Mouse (Mus musculus): ENCODE measurements around the gene Nupr1. TPM values are rescaled to one million over a fixed set of nuclear protein-coding genes. Genes with fewer than 3 reads are reported as not detected.

Gene Nupr1
- total RNA-seq, 2 experiments from 2014 or later = 15.8 TPM; not detected in 1

GRCm38 (mm10) chr7:126607064-126607463, 23.6 kb downstream of the Nupr1 start:
- ATAC-seq (replicated peaks; ENCODE audit: low FRiP score, poor library complexity, severe bottlenecking) = no peak

DNA sequence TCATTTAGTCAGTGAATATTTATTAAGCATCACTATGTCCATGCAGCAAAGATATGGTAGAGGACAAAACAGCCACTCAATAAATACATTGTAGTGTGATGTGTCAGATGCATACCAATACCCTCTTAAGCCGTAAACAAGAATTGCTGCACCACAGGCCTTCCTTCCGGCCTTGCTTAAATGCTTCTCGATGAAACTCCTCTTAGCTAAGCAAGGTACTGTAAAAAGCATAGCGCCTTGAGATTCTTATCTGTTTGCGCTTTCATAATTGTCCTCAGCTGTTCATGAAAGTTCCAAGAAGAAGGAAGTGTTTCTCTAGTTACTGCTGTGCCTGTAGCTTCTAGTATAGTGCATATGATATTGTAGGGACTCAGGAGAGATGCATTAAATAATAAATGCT, 24.1 kb downstream of the Nupr1 start:
- no peak for ATAC-seq (replicated peaks; ENCODE audit: low FRiP score, poor library complexity, severe bottlenecking)

DNA sequence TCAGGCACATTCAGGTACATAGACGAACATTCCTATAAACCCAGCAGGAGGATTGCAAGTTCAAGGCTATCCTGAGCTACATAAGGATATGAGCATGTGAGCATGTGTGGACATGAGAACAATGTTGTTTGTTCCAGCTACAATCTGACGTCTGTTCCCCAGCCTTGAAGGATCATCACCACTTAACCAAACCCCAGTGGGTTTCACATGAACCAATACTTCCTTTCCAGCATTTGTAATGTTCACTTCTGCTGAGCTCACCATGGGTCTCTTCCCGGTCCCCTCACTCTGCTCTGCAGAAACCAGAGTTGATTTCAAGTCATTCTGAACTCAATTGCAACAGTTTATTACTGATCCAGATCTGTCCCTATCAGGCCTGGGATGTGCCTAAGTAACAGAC, 28.0 kb downstream of the Nupr1 start:
- ATAC-seq (replicated peaks; ENCODE audit: low FRiP score, poor library complexity, severe bottlenecking) = no peak

DNA sequence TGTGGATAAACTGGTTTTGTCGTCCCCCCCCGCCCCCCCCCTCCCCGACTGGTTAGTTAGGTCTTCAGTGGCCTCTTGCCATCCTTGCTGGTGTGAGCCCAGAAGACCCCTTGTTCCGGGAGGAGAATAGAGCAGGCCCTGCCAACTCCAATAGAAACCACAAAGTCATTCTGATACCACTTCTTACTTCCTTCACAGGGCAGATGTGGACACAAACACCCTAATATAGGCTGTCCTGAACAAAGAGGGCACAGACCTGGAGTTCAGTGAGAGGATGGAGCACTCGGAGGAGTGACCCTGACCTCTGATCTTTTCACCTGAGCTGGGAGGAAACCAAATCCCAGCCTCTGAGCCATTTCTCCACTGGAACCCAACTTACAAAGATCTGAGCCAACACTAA, 28.8 kb downstream of the Nupr1 start:
- no peak for ATAC-seq (replicated peaks; ENCODE audit: low FRiP score, poor library complexity, severe bottlenecking)

- ATAC-seq (replicated peaks; ENCODE audit: low FRiP score, poor library complexity, severe bottlenecking) = no peak
Observed at GRCm38 (mm10) chr7:126598919-126599318, 31.7 kb downstream of the Nupr1 start.

GRCm38 (mm10) chr7:126596414-126596813, 34.2 kb downstream of the Nupr1 start:
- no peak for ATAC-seq (replicated peaks; ENCODE audit: low FRiP score, poor library complexity, severe bottlenecking)

DNA sequence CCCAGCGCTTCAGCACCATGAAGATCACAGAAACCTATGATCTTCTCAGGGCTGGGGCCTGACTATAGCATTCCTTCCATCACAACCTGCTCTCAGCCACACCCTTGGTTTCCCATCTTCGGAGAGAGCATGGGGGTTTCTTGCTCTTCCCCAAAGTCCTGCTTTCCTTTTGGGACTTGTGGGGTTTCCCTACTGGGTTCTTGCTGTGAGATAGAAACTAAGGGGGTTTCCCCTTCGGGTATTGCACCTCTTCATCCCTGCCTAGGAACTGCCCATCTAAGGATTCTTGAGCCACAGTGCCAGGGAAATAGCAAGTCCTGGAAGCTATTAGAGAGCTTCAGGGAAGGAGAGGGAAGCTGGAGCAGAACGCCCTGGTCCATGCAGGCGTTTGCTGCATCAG, 34.8 kb downstream of the Nupr1 start:
- no peak for ATAC-seq (replicated peaks; ENCODE audit: low FRiP score, poor library complexity, severe bottlenecking)

DNA sequence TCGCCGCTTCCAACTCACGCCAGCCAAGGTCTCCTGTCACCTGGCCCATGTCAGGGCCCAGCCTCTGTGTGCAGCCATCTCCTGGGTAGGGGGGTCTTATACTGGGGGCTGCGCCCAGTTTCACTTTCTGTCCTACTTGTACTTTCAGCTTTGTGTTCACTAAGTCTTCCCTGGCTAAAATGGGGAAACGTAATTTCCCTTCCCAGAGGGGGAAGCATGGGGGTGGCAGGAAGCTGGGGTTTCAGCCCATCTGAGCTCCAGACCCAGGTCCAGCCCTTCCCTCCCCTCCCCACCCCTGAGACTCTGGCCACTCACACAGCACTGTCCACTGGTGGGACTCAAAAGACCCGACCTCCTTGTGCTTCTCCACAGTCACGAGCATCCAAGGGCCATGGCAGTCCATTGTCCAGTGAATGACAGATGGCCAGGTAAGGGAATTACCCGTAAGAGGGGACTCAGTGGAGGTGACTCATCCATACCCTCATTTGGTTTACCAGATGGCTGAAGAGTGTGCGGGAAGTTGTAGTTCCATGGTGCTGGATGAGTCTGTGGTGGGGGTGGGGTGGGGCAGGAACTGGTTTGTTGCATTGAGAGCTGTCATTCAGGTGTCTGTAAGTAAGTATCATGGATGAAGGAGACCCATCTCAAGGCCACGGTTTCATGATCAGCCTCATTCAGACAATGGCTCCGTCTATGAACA, 35.6 kb downstream of the Nupr1 start, which contains the start of gene Il27:
Gene Il27, minus strand, starts transcription at position 80 of the 700 bp plus-strand sequence.
- no peak for ATAC-seq (replicated peaks; ENCODE audit: low FRiP score, poor library complexity, severe bottlenecking)

DNA sequence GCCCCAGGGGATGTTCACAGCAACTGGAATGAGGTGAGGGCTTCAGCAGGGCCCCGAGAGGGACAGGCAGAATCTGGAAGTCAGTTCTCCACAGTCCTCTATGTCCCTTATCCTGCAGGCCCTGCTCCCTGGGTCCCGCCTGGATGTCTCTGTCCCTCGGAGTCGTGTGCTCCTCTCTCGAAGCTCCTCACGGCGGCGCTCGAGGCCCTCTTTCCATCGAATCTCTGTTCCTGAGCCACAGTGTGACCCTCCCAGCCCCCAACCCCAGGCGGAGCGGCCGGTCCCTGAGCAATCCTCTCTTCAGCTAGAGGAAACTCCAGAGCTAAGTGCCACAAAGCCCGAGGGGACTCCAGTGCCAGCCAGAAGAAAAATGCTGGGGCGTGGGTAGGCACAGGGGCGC, 42.9 kb downstream of the Nupr1 start:
- ATAC-seq (replicated peaks; ENCODE audit: low FRiP score, poor library complexity, severe bottlenecking) = no peak

GRCm38 (mm10) chr7:126586839-126587238, 43.8 kb downstream of the Nupr1 start:
- ATAC-seq (replicated peaks; ENCODE audit: low FRiP score, poor library complexity, severe bottlenecking) = no peak

- no peak for ATAC-seq (replicated peaks; ENCODE audit: low FRiP score, poor library complexity, severe bottlenecking)
Observed at GRCm38 (mm10) chr7:126585717-126586116, 44.9 kb downstream of the Nupr1 start, which contains the start of gene Cln3. TSS of gene Cln3 (minus strand) at chr7:126585817.

- no peak for ATAC-seq (replicated peaks; ENCODE audit: low FRiP score, poor library complexity, severe bottlenecking)
Observed at GRCm38 (mm10) chr7:126584506-126584977, 46.1 kb downstream of the Nupr1 start, which contains the start of gene Apobr. TSS of gene Apobr (plus strand) at chr7:126584942.

GRCm38 (mm10) chr7:126583761-126584160, 46.9 kb downstream of the Nupr1 start:
- no peak for ATAC-seq (replicated peaks; ENCODE audit: low FRiP score, poor library complexity, severe bottlenecking)

GRCm38 (mm10) chr7:126583251-126583709, 47.4 kb downstream of the Nupr1 start:
- peak; percentile 78 for ATAC-seq (replicated peaks; ENCODE audit: low FRiP score, poor library complexity, severe bottlenecking)

GRCm38 (mm10) chr7:126582759-126583158, 47.9 kb downstream of the Nupr1 start:
- no peak for ATAC-seq (replicated peaks; ENCODE audit: low FRiP score, poor library complexity, severe bottlenecking)

DNA sequence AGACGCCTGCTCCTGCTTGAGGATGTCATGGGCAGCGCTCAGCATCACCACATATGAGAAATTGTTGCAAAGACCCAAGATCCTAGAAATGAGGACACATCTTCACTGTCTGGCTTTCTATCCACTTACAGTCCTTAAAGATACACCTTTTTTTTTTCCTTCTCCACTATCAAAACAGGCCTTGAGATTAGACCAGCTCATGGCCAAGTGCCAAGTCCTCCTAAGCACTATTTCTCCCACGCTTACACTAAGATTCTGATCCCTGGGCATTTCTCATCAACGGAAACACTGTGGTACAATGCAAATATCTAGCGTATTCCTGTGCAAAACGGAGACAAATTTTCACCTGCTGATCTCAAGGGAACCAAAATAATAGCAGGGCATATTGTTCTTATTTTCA, 49.0 kb downstream of the Nupr1 start:
- ATAC-seq (replicated peaks; ENCODE audit: low FRiP score, poor library complexity, severe bottlenecking) = no peak

DNA sequence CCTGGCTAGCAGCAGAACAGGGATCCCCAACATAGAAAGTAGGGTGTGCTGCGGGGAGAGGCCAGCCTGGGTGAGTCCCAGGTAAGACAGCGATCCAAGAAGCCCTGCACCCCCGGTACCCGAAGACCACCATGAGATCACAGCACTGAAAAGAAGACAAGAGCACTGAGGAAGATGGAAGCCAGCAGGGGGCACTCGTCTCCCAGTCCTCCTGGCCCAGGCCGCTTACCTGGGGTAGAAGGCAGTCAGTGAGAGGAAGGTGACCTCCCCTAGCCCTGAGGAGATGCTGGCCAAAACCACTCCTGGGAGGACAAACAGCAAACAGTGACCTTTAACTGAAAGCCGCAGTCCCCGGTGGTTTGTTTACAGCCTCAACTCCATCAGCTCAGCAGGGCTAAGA, 51.5 kb downstream of the Nupr1 start:
- no peak for ATAC-seq (replicated peaks; ENCODE audit: low FRiP score, poor library complexity, severe bottlenecking)

- ATAC-seq (replicated peaks; ENCODE audit: low FRiP score, poor library complexity, severe bottlenecking) = peak; percentile 55
Observed at GRCm38 (mm10) chr7:126576946-126577345, 53.7 kb downstream of the Nupr1 start.
